Mouse (Mus musculus): ENCODE measurements at regions not wholly inside any gene's neighbourhood (a gene's known extent, or its start where the extent isn't known, plus 50 kb on each side); places are given as distances from the start of the nearest gene placed in this dataset.
A peak's percentile ranks its signal among the peaks of the same experiment; 100 is the strongest.

DNA sequence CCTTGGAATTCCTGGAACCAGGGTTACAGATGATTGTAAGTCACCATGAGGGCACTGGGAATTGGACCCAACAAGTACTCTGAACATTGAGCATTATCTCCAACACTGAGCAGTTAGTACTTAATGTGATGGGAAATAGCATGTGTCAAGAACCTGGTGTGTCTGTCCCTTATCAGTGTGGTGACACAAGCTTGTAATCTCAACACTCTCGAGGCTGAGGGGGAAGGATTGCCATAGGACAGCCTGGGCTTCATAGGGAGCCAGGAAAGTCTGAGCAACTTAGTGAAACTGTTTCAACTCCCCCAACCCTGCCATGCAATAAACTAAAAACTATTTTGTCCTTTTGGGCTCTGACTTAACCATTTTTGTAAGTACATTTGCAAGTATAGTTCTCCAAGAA, 100.0 kb downstream of the Wdr20rt start:
- H3K4me1 ChIP-seq (replicated peaks; ENCODE audit: control insufficient read depth, insufficient read depth, low read length), result no peaks in the 10 kb centered on the region
- H3K4me3 ChIP-seq (ENCODE audit: low read depth, low read length), result no peak overlapping the region
- no peak overlapping the region for H3K4me2 ChIP-seq (ENCODE audit: low read depth, low read length, severe bottlenecking)
- H3K36me3 ChIP-seq (ENCODE audit: control insufficient read depth, insufficient read depth, low read length), result no peaks in the 10 kb centered on the region
- no peak for DNase-seq (ENCODE audit: low spot score)
- H3K27me3 ChIP-seq (ENCODE audit: control insufficient read depth, insufficient read depth, low read length), result no peaks in the 10 kb centered on the region
- no peak for ATAC-seq (replicated peaks; ENCODE audit: low FRiP score)
- H3K27ac ChIP-seq (ENCODE audit: low read depth, low read length), result no peak overlapping the region
- 63% methylated on average over 1 of the region's 1 CpGs for WGBS
- H3K9me3 ChIP-seq (ENCODE audit: control insufficient read depth, low read length), result no peaks in the 10 kb centered on the region
- H3K9ac ChIP-seq (ENCODE audit: low read length), result no peak overlapping the region

DNA sequence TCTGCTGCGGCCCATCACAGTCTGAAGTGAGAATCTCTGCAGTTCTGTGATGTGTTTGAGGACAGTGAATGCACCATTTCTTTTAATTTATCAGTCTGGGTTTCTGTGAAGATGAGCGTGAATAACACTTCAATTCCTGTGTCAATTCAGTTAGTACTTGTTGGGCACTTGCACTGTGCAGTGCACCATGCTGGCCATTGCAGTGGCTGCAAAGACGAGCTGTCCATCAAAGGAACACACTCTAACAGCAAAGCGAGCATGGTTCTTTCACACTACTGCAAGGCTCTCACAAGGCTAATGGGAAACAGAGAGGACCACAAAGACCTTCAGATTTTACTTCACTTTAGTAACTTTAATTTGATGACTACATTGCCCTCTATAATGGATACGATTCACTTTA, 103.2 kb downstream of the Wdr20rt start:
- H3K36me3 ChIP-seq (ENCODE audit: control insufficient read depth, insufficient read depth, low read length), result no peaks in the 10 kb centered on the region
- DNase-seq (ENCODE audit: low spot score) (no peak), ATAC-seq (replicated peaks; ENCODE audit: low FRiP score) (0 out of 2 replicates have a peak, but pooled peaks have one; percentile 30)
- H3K27ac ChIP-seq (ENCODE audit: low read depth, low read length), result no peak overlapping the region
- no peaks in the 10 kb centered on the region for H3K9me3 ChIP-seq (ENCODE audit: control insufficient read depth, low read length)
- 86% methylated on average over 5 of the region's 5 CpGs for WGBS
- no peak overlapping the region for H3K9ac ChIP-seq (ENCODE audit: low read length)
- H3K4me2 ChIP-seq (ENCODE audit: low read depth, low read length, severe bottlenecking), result no peak overlapping the region
- no peaks in the 10 kb centered on the region for H3K27me3 ChIP-seq (ENCODE audit: control insufficient read depth, insufficient read depth, low read length)
- H3K4me1 ChIP-seq (replicated peaks; ENCODE audit: control insufficient read depth, insufficient read depth, low read length), result no peaks in the 10 kb centered on the region
- H3K4me3 ChIP-seq (ENCODE audit: low read depth, low read length), result no peak overlapping the region

DNA sequence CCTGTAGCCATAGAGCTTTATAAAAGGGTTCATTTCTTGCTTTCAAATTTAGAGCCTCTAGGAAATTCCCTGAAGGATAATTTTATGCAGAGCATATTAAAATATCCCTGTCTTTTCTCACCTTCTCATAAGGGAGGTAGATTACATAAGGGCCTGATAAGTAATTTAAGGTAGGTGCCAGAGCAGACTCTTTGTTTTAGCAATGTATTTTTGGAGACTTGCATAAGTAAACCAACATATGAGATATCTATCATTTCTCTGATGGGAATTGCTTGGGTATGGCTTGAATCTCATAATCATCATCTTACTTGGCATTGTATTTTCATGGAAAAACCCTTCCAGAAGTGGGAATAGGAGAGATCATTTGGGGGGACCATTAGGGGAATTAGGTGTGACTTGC, 104.4 kb downstream of the Wdr20rt start:
- Histone ChIP-seq H3K4me3 (ENCODE audit: low read depth, low read length) (no peak overlapping the region), H3K4me2 (ENCODE audit: low read depth, low read length, severe bottlenecking) (no peak overlapping the region), H3K36me3 (ENCODE audit: control insufficient read depth, insufficient read depth, low read length) (no peaks in the 10 kb centered on the region), H3K9ac (ENCODE audit: low read length) (no peak overlapping the region), H3K27ac (ENCODE audit: low read depth, low read length) (no peak overlapping the region), H3K9me3 (ENCODE audit: control insufficient read depth, low read length) (no peaks in the 10 kb centered on the region), H3K4me1 (replicated peaks; ENCODE audit: control insufficient read depth, insufficient read depth, low read length) (no peaks in the 10 kb centered on the region), H3K27me3 (ENCODE audit: control insufficient read depth, insufficient read depth, low read length) (no peaks in the 10 kb centered on the region)
- no peak for ATAC-seq (replicated peaks; ENCODE audit: low FRiP score)
- no peak for DNase-seq (ENCODE audit: low spot score)

DNA sequence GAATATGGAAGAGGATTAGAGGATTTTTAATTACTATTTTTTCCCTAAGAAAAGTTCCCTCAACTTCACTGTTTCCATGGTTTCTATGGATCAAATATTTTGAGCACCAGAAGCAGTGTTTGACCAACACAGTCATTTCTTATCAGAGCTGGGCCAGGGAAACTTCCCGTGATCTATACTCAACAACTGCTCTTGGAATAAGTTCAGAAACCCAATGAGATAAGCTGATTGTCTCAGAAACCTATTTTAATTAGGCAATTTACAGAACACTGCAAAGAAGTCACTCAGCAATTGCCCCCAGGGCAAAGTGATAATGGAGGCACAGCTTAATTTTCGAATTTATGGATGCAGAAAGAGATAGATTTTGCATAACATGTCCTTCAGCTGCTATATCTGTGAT, 114.7 kb downstream of the Wdr20rt start:
- Histone ChIP-seq H3K4me2 (ENCODE audit: low read depth, low read length, severe bottlenecking) (no peak overlapping the region), H3K27me3 (ENCODE audit: control insufficient read depth, insufficient read depth, low read length) (no peaks in the 10 kb centered on the region), H3K9ac (ENCODE audit: low read length) (no peak overlapping the region), H3K27ac (ENCODE audit: low read depth, low read length) (no peak overlapping the region), H3K36me3 (ENCODE audit: control insufficient read depth, insufficient read depth, low read length) (no peaks in the 10 kb centered on the region), H3K4me3 (ENCODE audit: low read depth, low read length) (no peak overlapping the region), H3K4me1 (replicated peaks; ENCODE audit: control insufficient read depth, insufficient read depth, low read length) (no peaks in the 10 kb centered on the region), H3K9me3 (ENCODE audit: control insufficient read depth, low read length) (no peaks in the 10 kb centered on the region)
- DNase-seq (ENCODE audit: low spot score) (no peak), ATAC-seq (replicated peaks; ENCODE audit: low FRiP score) (no peak)
- 61% methylated on average over 2 of the region's 2 CpGs for WGBS

DNA sequence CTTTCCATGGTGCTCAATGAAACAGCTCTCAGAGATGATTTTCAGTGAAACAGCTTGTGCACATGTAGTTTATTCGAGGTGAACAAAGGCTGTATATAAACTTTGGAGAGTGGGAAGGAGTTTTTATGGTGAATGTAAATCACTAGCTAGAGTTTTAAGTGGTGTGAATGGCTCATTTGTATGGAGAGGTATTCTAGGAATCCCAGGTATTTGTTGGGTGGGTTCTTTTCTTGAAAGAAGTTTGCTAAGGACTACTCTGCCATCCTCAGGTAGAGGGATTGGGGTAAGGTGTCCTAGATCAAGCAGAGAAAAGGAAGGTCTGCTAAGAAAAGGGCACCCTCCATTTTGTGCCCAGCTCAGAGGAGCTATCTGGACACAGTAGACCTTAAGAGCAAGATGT, 121.9 kb downstream of the Wdr20rt start:
- H3K9me3 ChIP-seq (ENCODE audit: control insufficient read depth, low read length), result no peaks in the 10 kb centered on the region
- H3K4me2 ChIP-seq (ENCODE audit: low read depth, low read length, severe bottlenecking), result no peak overlapping the region
- no peak overlapping the region for H3K4me3 ChIP-seq (ENCODE audit: low read depth, low read length)
- 70% methylated on average over 1 of the region's 1 CpGs for WGBS
- H3K4me1 ChIP-seq (replicated peaks; ENCODE audit: control insufficient read depth, insufficient read depth, low read length), result no peaks in the 10 kb centered on the region
- H3K9ac ChIP-seq (ENCODE audit: low read length), result no peak overlapping the region
- DNase-seq (ENCODE audit: low spot score), result no peak
- no peak for ATAC-seq (replicated peaks; ENCODE audit: low FRiP score)
- no peaks in the 10 kb centered on the region for H3K27me3 ChIP-seq (ENCODE audit: control insufficient read depth, insufficient read depth, low read length)
- no peak overlapping the region for H3K27ac ChIP-seq (ENCODE audit: low read depth, low read length)
- H3K36me3 ChIP-seq (ENCODE audit: control insufficient read depth, insufficient read depth, low read length), result no peaks in the 10 kb centered on the region

DNA sequence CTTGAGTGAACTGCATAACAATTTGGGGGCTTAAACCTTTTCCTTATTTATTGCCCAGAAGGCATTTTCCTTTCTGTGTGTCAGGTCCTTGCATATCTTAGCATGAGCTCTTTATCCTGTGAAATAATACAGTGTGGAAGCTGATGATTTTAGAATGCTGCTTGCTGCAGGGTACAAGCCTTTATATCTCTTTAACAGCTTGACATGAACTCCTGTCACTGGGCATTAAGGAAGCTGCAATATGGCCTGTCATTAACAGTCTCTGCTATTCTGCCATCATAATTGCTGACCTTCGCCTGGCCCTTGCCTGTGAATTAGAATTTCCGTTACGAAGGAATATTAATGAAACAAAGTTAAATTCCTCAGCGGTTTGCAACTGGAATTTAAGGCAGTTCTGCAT, 124.2 kb downstream of the Wdr20rt start:
- no peak overlapping the region for H3K9ac ChIP-seq (ENCODE audit: low read length)
- H3K4me3 ChIP-seq (ENCODE audit: low read depth, low read length), result no peak overlapping the region
- DNase-seq (ENCODE audit: low spot score) (no peak), ATAC-seq (replicated peaks; ENCODE audit: low FRiP score) (no peak)
- H3K27me3 ChIP-seq (ENCODE audit: control insufficient read depth, insufficient read depth, low read length), result no peaks in the 10 kb centered on the region
- no peak overlapping the region for H3K4me2 ChIP-seq (ENCODE audit: low read depth, low read length, severe bottlenecking)
- no peak overlapping the region for H3K27ac ChIP-seq (ENCODE audit: low read depth, low read length)
- no peaks in the 10 kb centered on the region for H3K4me1 ChIP-seq (replicated peaks; ENCODE audit: control insufficient read depth, insufficient read depth, low read length)
- H3K36me3 ChIP-seq (ENCODE audit: control insufficient read depth, insufficient read depth, low read length), result no peaks in the 10 kb centered on the region
- no peaks in the 10 kb centered on the region for H3K9me3 ChIP-seq (ENCODE audit: control insufficient read depth, low read length)
- 78% methylated on average over 4 of the region's 4 CpGs for WGBS

DNA sequence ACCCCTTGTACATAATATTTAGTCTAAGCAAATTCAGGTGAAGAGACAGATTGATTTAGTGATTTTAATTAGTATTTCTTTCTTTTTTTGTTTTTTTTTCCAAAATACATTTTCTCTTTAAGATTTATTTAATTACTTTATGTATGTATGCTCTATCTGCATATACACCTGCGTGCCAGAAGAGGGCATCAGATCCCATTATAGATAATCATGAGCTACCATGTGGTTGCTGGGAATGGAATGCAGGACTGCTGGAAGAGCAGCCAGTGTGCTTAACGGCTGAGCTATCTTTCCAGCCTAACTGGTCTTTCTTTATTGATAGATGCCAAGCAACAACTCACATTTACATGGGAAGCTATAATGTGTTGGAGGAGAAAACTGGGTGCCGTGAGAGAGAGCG, 138.9 kb downstream of the Wdr20rt start:
- DNase-seq (ENCODE audit: low spot score), result no peak
- Histone ChIP-seq H3K4me3 (ENCODE audit: low read depth, low read length) (no peak overlapping the region), H3K27me3 (ENCODE audit: control insufficient read depth, insufficient read depth, low read length) (no peaks in the 10 kb centered on the region), H3K9me3 (ENCODE audit: control insufficient read depth, low read length) (no peaks in the 10 kb centered on the region), H3K9ac (ENCODE audit: low read length) (no peak overlapping the region), H3K27ac (ENCODE audit: low read depth, low read length) (no peak overlapping the region), H3K4me1 (replicated peaks; ENCODE audit: control insufficient read depth, insufficient read depth, low read length) (no peaks in the 10 kb centered on the region), H3K36me3 (ENCODE audit: control insufficient read depth, insufficient read depth, low read length) (no peaks in the 10 kb centered on the region), H3K4me2 (ENCODE audit: low read depth, low read length, severe bottlenecking) (no peak overlapping the region)
- no peak for ATAC-seq (replicated peaks; ENCODE audit: low FRiP score)
- WGBS, result 69% methylated on average over 4 of the region's 4 CpGs

DNA sequence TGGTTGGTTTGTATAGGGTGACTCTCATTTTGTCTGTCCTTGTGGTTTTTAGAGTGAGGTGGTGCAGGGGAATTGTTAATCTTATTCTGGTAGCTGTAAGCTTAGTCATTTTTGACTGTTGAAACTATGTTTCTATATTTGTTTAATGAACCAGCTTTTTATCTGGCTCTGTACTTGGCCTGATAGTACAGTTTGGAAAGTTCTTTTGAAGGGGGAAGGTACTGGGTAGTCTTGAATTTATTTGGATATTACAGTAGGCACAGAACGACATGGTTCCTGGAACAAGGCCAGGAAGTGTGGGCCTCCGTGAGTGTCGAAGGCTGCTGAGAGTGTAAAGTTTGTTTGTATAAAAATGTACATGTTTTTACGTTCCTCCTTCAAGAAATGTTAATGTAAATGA, 142.0 kb downstream of the Wdr20rt start:
- ATAC-seq (replicated peaks; ENCODE audit: low FRiP score), result no peak
- DNase-seq (ENCODE audit: low spot score), result no peak
- Histone ChIP-seq H3K36me3 (ENCODE audit: control insufficient read depth, insufficient read depth, low read length) (no peaks in the 10 kb centered on the region), H3K9ac (ENCODE audit: low read length) (no peak overlapping the region), H3K4me3 (ENCODE audit: low read depth, low read length) (no peak overlapping the region), H3K27ac (ENCODE audit: low read depth, low read length) (no peak overlapping the region), H3K4me2 (ENCODE audit: low read depth, low read length, severe bottlenecking) (no peak overlapping the region), H3K27me3 (ENCODE audit: control insufficient read depth, insufficient read depth, low read length) (no peaks in the 10 kb centered on the region), H3K4me1 (replicated peaks; ENCODE audit: control insufficient read depth, insufficient read depth, low read length) (no peaks in the 10 kb centered on the region), H3K9me3 (ENCODE audit: control insufficient read depth, low read length) (no peaks in the 10 kb centered on the region)
- 87% methylated on average over 4 of the region's 4 CpGs for WGBS

DNA sequence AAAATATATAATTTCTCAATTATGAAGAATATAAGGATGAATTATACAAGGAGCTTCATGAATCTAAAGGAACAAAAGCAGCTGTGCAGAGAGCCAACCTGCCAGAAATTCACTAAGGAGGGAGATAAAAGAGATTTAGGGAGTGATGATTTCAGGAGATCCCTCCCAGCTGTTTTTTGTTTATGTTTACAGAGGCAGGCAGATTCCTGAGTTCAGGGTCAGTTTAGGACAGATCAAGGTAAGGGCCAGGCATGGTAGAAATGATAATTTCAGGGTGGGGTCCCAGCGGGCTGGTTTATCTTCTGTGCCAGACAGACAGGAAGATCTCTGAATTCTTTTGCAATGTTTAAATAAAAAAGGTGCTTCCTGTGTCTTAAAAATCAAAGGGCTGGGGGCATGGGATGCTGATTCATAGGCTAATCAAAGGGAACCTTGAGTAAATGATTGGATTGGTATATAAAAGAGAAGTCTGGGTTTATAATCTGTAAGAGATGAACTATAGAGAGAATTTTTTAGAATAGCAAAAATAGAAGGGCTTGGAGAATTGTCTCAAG, 142.6 kb downstream of the Wdr20rt start:
- H3K9me3 ChIP-seq (ENCODE audit: control insufficient read depth, low read length), result no peaks in the 10 kb centered on the region
- H3K4me1 ChIP-seq (replicated peaks; ENCODE audit: control insufficient read depth, insufficient read depth, low read length), result no peaks in the 10 kb centered on the region
- H3K27ac ChIP-seq (ENCODE audit: low read depth, low read length), result no peak overlapping the region
- no peaks in the 10 kb centered on the region for H3K27me3 ChIP-seq (ENCODE audit: control insufficient read depth, insufficient read depth, low read length)
- DNase-seq (ENCODE audit: low spot score) (no peak), ATAC-seq (replicated peaks; ENCODE audit: low FRiP score) (no peak)
- no peak overlapping the region for H3K4me2 ChIP-seq (ENCODE audit: low read depth, low read length, severe bottlenecking)
- H3K36me3 ChIP-seq (ENCODE audit: control insufficient read depth, insufficient read depth, low read length), result no peaks in the 10 kb centered on the region
- H3K4me3 ChIP-seq (ENCODE audit: low read depth, low read length), result no peak overlapping the region
- no peak overlapping the region for H3K9ac ChIP-seq (ENCODE audit: low read length)
- WGBS, result 86% methylated on average over 1 of the region's 1 CpGs
